Mouse (Mus musculus) large intestine, adult 2 months (tissue): ENCODE results near the gene Nol10. TPM values are rescaled to one million over a fixed set of nuclear protein-coding genes. Genes with fewer than 3 reads are reported as not detected.

ENCODE experiments used
- DNase-seq: peaks from one replicate; pipeline ENCODE4 v3.0.0-alpha.2; 2012; ENCODE audit warnings: low read depth, low spot score
- WGBS: fragments of 180-500 bp; shearing (Covaris S2); methylation state at CpG from one replicate; pipeline ENCODE4 v1.1.7; 2018; 5-methylcytosine and 5-hydroxymethylcytosine counted together
- polyA plus RNA-seq: library from polyadenylated mRNA; depleted of rRNA; stranded (reverse); fragments of >200 nt; gene quantifications from 2 replicates; pipeline ENCODE4 v1.2.3, GENCODE M21; 2012

The Nol10 gene
- polyA plus RNA-seq, 1 experiment = 2.8 TPM

- WGBS = 85% methylated on average over 9 of the region's 9 CpGs
- DNase-seq = no peak
Observed at GRCm38 (mm10) chr12:17358981-17359380, 10.7 kb downstream of the Nol10 start.

- no peak for DNase-seq
- WGBS = 84% methylated on average over 9 of the region's 9 CpGs
Observed at GRCm38 (mm10) chr12:17360104-17360503, 11.8 kb downstream of the Nol10 start.

- 81% methylated on average over 4 of the region's 4 CpGs for WGBS
- no peak for DNase-seq
Observed at GRCm38 (mm10) chr12:17360650-17361049, 12.4 kb downstream of the Nol10 start.

GRCm38 (mm10) chr12:17362316-17362715 lies 14.1 kb downstream of the Nol10 start:
- WGBS = 82% methylated on average over 5 of the region's 5 CpGs

DNA sequence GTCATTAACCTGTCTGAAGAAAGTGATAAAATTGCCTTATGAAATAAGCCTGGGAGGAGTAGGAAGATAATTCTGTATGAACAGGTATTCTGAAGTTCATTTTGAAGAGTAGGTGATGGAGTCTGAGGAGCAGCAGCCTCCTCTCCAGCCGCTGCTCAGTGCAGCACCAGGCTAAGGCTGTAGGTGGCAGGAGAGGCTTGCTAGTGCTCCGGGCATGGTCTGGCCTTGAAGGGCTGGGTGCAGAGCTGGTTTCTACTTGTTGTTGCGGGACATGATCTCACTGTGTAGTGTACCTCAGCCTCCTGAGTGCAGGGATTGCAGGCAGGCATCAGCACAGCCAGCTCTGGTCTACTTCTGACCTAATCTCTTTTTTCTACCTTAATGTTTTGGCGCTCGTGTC lies 18.7 kb downstream of the Nol10 start:
- DNase-seq = no peak

More at GRCm38 (mm10) chr12:17362316-17362715, 14.1 kb downstream of the Nol10 start:
- no peak for DNase-seq

DNA sequence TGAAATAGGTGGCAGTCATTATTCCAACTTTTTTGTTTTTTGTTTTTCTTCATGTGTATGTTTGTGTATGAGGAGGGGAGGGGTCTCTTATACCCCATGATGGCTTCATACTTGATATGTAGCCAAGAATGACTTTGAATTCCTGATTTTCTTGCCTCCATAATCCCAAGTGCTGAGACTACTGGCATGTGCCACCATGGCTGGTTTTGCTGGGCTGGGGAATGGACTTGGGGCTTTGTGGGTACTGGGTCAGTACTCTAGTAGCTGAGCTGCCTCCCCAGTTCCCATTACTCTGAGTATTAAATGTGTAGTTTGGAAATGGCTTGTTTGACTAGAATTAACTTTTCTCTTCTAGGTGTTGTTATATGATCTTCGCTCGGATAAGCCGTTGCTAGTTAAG lies 20.9 kb downstream of the Nol10 start:
- DNase-seq = no peak
- WGBS = 96% methylated on average over 3 of the region's 3 CpGs

More for the DNA sequence above, 18.7 kb downstream of the Nol10 start:
- WGBS = 71% methylated on average over 5 of the region's 5 CpGs

DNA sequence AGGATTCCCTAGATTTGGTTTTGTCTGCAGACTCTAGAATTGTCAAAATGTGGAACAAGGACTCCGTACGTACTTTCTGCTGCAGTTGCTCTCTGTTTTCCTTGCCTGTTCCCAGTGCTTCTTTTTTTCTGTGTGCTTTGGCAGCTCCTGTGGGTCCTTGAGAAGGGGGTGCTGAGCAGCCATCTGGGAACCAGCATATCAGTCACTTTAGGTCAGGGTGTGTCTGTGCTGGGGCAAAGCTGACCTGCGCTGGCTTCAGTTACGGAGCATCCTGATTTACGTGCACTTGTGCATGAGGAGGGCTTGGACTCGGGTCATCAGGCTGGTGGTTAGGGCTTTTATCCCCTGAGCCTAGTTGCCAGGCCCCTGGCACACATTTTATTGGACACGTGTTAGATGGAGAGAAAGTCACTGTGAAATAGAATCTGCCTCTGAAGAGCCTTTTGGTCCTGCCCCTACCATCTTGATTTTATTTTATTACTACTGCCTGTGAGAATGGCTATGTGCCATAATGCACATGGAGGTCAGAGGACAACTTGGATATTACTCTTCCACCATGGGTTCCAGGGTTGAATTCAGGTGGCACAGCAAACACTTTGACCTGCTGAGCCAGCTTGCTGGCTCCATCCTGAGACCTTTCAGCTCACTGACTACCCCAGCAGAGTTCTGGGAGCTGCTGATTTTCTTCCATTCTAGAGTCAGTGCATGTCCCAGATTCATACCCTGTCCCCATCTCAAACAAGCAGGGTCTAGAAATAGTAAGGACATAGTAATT lies 21.5 kb downstream of the Nol10 start:
- no peak for DNase-seq
- 92% methylated on average over 7 of the region's 7 CpGs for WGBS

DNA sequence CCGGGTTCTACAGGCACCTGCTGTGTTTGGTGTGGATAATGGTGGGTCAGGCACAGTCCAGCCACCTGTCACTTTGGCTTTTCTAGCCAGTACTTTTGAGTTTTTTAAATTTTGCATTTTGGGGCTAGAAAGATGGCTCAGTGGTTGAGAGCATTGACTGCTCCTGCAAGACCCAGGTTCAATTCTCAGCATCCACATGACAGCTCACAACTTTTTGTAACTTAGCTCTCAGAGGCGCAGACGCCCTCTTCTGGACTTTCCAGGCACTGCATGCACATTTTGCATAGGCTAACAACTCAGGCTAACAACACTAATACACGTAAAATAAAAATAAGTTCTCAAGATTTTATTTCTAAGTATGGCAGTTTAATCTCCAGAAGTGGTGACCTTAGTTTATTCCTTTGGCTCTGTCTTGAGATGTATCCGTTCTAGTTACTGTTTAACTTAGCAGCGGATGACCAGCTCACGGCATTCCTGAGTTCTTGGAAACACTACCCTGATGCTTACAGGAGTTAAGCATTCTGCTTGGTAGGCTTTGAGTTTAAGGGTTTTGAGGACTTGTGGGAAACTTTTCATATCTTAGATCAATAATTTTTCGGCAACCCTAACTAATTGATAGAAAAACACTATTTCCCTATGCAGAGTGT lies 23.5 kb downstream of the Nol10 start:
- WGBS = 91% methylated on average over 8 of the region's 8 CpGs
- no peak for DNase-seq

- 86% methylated on average over 3 of the region's 3 CpGs for WGBS
- DNase-seq = no peak
Observed at GRCm38 (mm10) chr12:17372696-17373095, 24.4 kb downstream of the Nol10 start.

GRCm38 (mm10) chr12:17373470-17373975 lies 25.3 kb downstream of the Nol10 start:
- 94% methylated on average over 5 of the region's 5 CpGs for WGBS
- no peak for DNase-seq

DNA sequence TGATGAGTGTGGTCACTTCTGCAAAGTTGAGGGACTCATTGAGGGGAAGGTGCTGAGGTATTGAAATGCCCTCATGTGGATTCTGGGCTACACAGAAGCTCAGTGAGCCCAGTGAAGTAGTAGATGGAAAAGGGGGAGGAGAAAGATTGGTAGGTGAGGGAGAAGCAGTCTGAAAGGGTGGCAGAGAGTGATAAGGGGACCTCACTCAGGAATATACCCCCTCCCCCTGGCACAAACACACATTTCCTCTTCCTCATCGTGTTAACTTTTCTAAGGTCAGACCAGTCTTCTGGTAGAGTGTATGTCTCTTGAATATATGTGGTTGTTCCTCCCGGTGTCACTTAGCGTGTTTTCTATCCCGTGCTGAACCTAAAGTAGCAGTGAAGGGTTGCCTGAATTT lies 27.0 kb downstream of the Nol10 start:
- no peak for DNase-seq
- WGBS = 85% methylated on average over 4 of the region's 4 CpGs

DNA sequence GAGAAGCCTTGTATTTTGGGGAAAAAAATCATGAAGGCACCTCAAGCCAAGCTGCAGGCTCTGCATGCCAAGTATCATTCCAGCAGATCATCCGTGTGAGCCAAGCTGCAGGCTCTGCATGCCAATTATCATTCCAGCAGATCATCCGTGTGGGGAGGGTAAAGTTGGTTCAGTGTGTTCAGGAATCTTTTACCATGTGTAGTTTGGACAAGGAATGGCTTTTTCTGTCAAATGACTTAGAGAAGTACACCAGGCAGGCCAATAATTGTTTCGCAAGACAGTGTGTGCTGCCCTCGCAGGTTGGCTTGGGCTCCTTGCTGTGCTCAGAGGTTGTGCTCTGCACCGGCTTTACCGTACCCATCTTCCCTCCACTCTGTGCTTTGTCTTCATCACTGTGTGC lies 28.3 kb downstream of the Nol10 start:
- DNase-seq = no peak

GRCm38 (mm10) chr12:17380991-17381390 lies 32.7 kb downstream of the Nol10 start:
- 89% methylated on average over 6 of the region's 6 CpGs for WGBS

More for the DNA sequence above, 28.3 kb downstream of the Nol10 start:
- 86% methylated on average over 6 of the region's 6 CpGs for whole genome bisulfite sequencing

GRCm38 (mm10) chr12:17382759-17383158 lies 34.5 kb downstream of the Nol10 start:
- WGBS = 75% methylated on average over 7 of the region's 7 CpGs
- DNase-seq = no peak

More at GRCm38 (mm10) chr12:17380991-17381390, 32.7 kb downstream of the Nol10 start:
- DNase-seq = no peak

- DNase-seq = no peak
- 70% methylated on average over 3 of the region's 3 CpGs for WGBS
Observed at GRCm38 (mm10) chr12:17386896-17387295, 38.6 kb downstream of the Nol10 start.

- no peak for DNase-seq
- 62% methylated on average over 12 of the region's 12 CpGs for WGBS
Observed at GRCm38 (mm10) chr12:17387332-17388135, 39.3 kb downstream of the Nol10 start.

- no peak for DNase-seq
- 96% methylated on average over 1 of the region's 1 CpGs for WGBS
Observed at GRCm38 (mm10) chr12:17388136-17388437, 39.8 kb downstream of the Nol10 start.

DNA sequence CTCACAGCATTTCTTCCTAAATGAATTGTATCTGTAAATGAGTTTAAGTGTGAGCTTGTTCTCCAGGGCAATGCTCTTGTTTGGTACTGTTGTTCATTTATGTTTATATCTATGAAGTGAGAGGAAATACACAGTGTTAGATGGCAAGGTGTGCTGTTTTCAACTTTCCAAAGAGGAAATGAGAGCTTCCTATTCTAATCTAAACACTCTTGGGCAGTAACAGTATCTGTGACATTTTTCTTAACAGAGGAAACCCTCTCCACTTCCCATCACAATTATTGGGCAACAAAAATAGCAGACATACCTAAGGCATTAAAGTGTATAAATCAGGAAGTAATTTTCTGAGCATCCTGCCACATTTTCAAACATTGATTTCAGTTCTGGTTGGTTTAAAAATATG lies 41.8 kb downstream of the Nol10 start:
- DNase-seq = no peak

- WGBS = 55% methylated on average over 4 of the region's 4 CpGs
- no peak for DNase-seq
Observed at GRCm38 (mm10) chr12:17390510-17390909, 42.3 kb downstream of the Nol10 start.

GRCm38 (mm10) chr12:17393148-17393547 lies 44.9 kb downstream of the Nol10 start:
- WGBS = 86% methylated on average over 13 of the region's 13 CpGs
- no peak for DNase-seq
